Mouse (Mus musculus) myocyte (in vitro differentiated cells): Measurements from ENCODE around the gene Commd1. TPM values are rescaled to one million over a fixed set of nuclear protein-coding genes. Genes with fewer than 3 reads are reported as not detected.

Experiments
- H3K27me3 ChIP-seq: one replicate; pipeline ENCODE4 v1.6.1; 2011; ENCODE audit not compliant: control insufficient read depth, insufficient read depth, insufficient read length
- H3K36me3 ChIP-seq: one replicate; pipeline ENCODE4 v1.6.1; 2011; ENCODE audit not compliant: control insufficient read depth, insufficient read depth
- H3K4me2 ChIP-seq: one replicate; pipeline ENCODE4 v1.6.1; 2011; ENCODE audit warnings: low read depth, control low read depth
- H3K4me3 ChIP-seq: one replicate; pipeline ENCODE4 v1.5.1; 2011; ENCODE audit warnings: mild to moderate bottlenecking, control low read depth, moderate library complexity
- H3K79me2 ChIP-seq: one replicate; pipeline ENCODE4 v1.6.1; 2011; ENCODE audit not compliant: control insufficient read depth, insufficient read depth
- H3ac ChIP-seq: one replicate; pipeline ENCODE4 v1.6.1; 2011; ENCODE audit not compliant: control insufficient read depth, insufficient read length
- CEBPB ChIP-seq: IDR thresholded peaks from 2 replicates; pipeline ENCODE4 v1.6.1; 2011; ENCODE audit warnings: mild to moderate bottlenecking, moderate library complexity; ENCODE audit not compliant: poor library complexity, insufficient read depth, severe bottlenecking
- E2F4 ChIP-seq: IDR thresholded peaks from one replicate; pipeline ENCODE4 v1.6.1; 2011; ENCODE audit warnings: mild to moderate bottlenecking, control low read depth, moderate library complexity; ENCODE audit not compliant: insufficient read depth
- MAX ChIP-seq: IDR thresholded peaks from one replicate; pipeline ENCODE4 v1.6.1; 2011; ENCODE audit warnings: low read depth, mild to moderate bottlenecking, control low read depth
- MYOD1 ChIP-seq, 3 experiments: IDR thresholded peaks; one replicate each; pipeline ENCODE4 v1.6.1; 2011; ENCODE audit warnings: control low read depth in 2 of 3, low read depth in 2 of 3, mild to moderate bottlenecking in 2 of 3, moderate library complexity in 1 of 3; ENCODE audit not compliant: insufficient read length in 2 of 3, control insufficient read depth in 1 of 3
- MYOG ChIP-seq, 3 experiments: IDR thresholded peaks; one replicate each; pipeline ENCODE4 v1.6.1; 2011; ENCODE audit warnings: control low read depth in 2 of 3, low read depth in 2 of 3, mild to moderate bottlenecking in 2 of 3; ENCODE audit not compliant: insufficient read length in 2 of 3, control insufficient read depth in 1 of 3, insufficient read depth in 1 of 3
- POLR2A ChIP-seq: IDR thresholded peaks from one replicate; pipeline ENCODE4 v1.6.1; 2011; ENCODE audit warnings: low read depth, mild to moderate bottlenecking, control low read depth, moderate library complexity; ENCODE audit not compliant: insufficient read length
- POLR2AphosphoS2 ChIP-seq: IDR thresholded peaks from one replicate; pipeline ENCODE4 v1.6.1; 2011; ENCODE audit warnings: low read depth, control low read depth; ENCODE audit not compliant: insufficient read length
- REST ChIP-seq: IDR thresholded peaks from one replicate; pipeline ENCODE4 v1.6.1; 2011; ENCODE audit warnings: mild to moderate bottlenecking, control low read depth, moderate library complexity; ENCODE audit not compliant: insufficient read depth, insufficient read length
- SRF ChIP-seq: IDR thresholded peaks from one replicate; pipeline ENCODE4 v1.6.1; 2011; ENCODE audit warnings: low read depth; ENCODE audit not compliant: control insufficient read depth, insufficient read length
- TCF12 ChIP-seq: IDR thresholded peaks from one replicate; pipeline ENCODE4 v1.6.1; 2011; ENCODE audit warnings: mild to moderate bottlenecking, control low read depth; ENCODE audit not compliant: poor library complexity, insufficient read depth, severe bottlenecking
- TCF3 ChIP-seq: IDR thresholded peaks from one replicate; pipeline ENCODE4 v1.6.1; 2011; ENCODE audit warnings: low read depth, control low read depth; ENCODE audit not compliant: insufficient read length
- USF1 ChIP-seq: IDR thresholded peaks from one replicate; pipeline ENCODE4 v1.6.1; 2011; ENCODE audit warnings: low read depth, mild to moderate bottlenecking, control low read depth, moderate library complexity
- polyA plus RNA-seq: library from polyadenylated mRNA; unstranded; fragments of >200 nt; fragmentation: generic; extraction: Trizol; gene quantifications from one replicate; pipeline ENCODE4 v1.2.1, GENCODE M21; 2012; ENCODE audit warnings: missing spikeins

The Commd1 gene
- polyA plus RNA-seq, 1 experiment = 174 TPM

DNA sequence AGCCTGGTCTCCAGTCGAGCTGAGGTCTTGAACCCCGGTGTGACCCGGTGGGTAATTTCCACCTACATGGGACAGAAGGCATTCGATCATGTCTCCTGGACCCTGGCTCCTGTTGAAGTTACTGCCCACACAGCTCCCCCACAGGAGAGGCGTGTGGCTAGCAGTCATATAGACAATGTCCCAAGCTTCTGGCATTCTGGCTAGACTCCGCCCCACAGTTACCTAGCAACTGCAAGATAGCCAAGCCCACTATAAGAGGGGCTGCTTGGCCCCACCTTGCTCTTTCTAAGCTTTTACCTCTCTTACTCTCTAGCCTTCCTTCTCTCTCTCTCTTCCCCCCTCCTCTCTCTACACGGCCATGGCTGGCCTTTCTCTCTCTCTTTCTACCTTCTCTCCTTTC lies 64.4 kb downstream of the Commd1 start:
- Histone ChIP-seq H3K27me3 (no peaks in the 10 kb centered on the region), H3K4me3 (no peak overlapping the region)
- TF ChIP-seq TCF12 (no peak), MYOD1 (IDR thresholded peaks at IDR 0.05; ENCODE audit: control insufficient read depth in 1 of 3, insufficient read length in 2 of 3, low read depth in 2 of 3) (no peak), CEBPB (no peak), REST (no peak), MYOG (IDR thresholded peaks at IDR 0.05; ENCODE audit: control insufficient read depth in 1 of 3, insufficient read depth in 1 of 3, insufficient read length in 2 of 3, low read depth in 2 of 3) (no peak), TCF3 (no peak), MAX (no peak), POLR2A (no peak), SRF (no peak), POLR2AphosphoS2 (no peak), E2F4 (no peak), USF1 (no peak)

DNA sequence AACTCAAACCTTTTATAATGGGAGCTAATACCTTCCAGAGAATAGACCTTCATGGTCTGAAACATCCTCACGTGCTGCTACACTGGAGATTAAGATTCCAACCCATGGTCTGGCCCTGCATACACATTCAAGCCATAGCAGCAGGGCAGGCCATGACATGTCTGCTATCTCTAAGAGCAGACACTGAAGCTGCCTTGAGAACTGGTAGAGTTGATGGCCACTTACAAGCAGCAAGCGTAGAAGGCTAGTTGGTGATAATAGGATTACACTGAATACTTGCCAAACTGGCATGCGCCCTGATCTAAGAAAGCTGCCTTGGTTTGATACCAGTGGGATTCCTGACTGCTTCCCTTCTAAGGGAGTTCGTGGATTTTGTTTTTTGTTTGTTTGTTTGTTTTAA lies 68.4 kb downstream of the Commd1 start:
- H3K4me3 ChIP-seq = no peak overlapping the region
- TF ChIP-seq USF1 = no peak
- TF ChIP-seq REST = no peak
- H3ac ChIP-seq = no peak overlapping the region
- no peaks in the 10 kb centered on the region for H3K79me2 ChIP-seq
- no peaks in the 10 kb centered on the region for H3K27me3 ChIP-seq
- H3K4me2 ChIP-seq = no peak overlapping the region
- H3K36me3 ChIP-seq = no peaks in the 10 kb centered on the region

More for the DNA sequence above, 64.4 kb downstream of the Commd1 start:
- no peaks in the 10 kb centered on the region for H3K79me2 ChIP-seq
- no peak overlapping the region for H3K4me2 ChIP-seq
- H3ac ChIP-seq = no peak overlapping the region
- no peaks in the 10 kb centered on the region for H3K36me3 ChIP-seq

DNA sequence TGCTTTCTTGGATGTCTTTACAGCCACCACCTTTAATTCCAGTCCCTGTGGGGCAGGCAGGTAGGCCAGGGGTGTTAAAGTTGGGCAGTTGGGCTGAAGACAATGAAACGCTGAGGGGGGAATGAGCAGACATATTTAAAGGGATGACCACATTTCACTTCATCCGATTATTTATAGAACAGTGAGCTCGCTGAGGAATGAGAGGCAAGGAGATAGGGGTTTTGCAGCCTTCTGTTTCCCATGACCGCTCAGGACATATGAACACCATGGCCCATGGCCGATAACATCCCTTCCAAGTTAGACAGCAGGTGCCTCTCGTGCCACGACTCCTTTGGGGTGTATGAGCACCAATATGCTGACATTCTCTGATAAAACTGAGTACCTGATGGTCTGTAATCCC lies 70.4 kb downstream of the Commd1 start:
- Histone ChIP-seq H3K4me2 (no peak overlapping the region), H3K4me3 (no peak overlapping the region), H3K79me2 (no peaks in the 10 kb centered on the region), H3ac (no peak overlapping the region), H3K36me3 (no peaks in the 10 kb centered on the region), H3K27me3 (no peaks in the 10 kb centered on the region)
- TF ChIP-seq REST (no peak), MYOG (IDR thresholded peaks at IDR 0.05; ENCODE audit: control insufficient read depth in 1 of 3, insufficient read depth in 1 of 3, insufficient read length in 2 of 3, low read depth in 2 of 3) (no peak), TCF3 (no peak), E2F4 (no peak), MYOD1 (IDR thresholded peaks at IDR 0.05; ENCODE audit: control insufficient read depth in 1 of 3, insufficient read length in 2 of 3, low read depth in 2 of 3) (no peak), USF1 (no peak), TCF12 (no peak), POLR2AphosphoS2 (no peak)

DNA sequence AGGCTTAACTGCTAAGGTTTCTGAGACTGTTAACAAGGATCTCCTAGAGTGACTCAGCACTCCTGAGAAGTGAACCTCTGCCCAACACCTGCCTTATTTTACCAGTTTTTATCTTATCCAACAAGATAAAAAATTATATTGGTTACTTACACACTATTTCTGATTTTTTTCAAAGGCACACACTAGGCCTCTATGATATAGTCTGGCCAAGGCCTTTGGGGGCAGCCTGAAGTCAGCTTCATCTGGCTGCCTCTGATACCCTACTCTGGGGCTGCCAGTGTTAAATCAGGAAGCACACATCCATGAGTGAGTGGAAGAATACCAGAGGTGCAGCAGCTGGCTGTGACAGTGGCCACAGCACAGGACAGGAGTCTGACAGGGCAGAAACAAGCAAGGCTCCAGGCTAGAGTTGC lies 75.7 kb downstream of the Commd1 start:
- Histone ChIP-seq H3ac (no peak overlapping the region), H3K4me3 (no peak overlapping the region), H3K36me3 (no peaks in the 10 kb centered on the region), H3K27me3 (no peaks in the 10 kb centered on the region), H3K79me2 (no peaks in the 10 kb centered on the region), H3K4me2 (no peak overlapping the region)
- no peak for TF ChIP-seq POLR2A

DNA sequence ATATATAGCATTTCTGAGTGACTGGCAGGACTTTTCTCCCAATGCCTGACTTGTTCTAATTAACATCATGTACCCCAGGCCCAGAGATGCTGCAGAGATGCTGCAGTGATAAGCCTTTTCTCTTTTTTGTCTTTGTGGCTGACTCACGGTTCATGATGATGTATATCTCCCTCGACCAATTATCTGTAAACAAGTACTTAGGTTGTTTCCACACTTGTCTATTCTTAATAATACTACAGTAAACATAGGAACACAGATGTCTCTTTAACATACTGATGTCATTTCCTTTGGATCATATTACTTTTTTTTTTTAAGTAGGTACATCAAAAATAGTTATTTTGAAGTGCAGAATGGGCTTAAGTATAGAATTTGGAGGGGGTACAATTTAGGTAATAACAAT lies 79.3 kb downstream of the Commd1 start:
- no peaks in the 10 kb centered on the region for H3K27me3 ChIP-seq
- TF ChIP-seq USF1 (no peak), TCF12 (no peak), POLR2AphosphoS2 (no peak), POLR2A (no peak), SRF (no peak), MAX (no peak), MYOD1 (IDR thresholded peaks at IDR 0.05; ENCODE audit: control insufficient read depth in 1 of 3, insufficient read length in 2 of 3, low read depth in 2 of 3) (no peak), REST (no peak), MYOG (IDR thresholded peaks at IDR 0.05; ENCODE audit: control insufficient read depth in 1 of 3, insufficient read depth in 1 of 3, insufficient read length in 2 of 3, low read depth in 2 of 3) (no peak), E2F4 (no peak), TCF3 (no peak), CEBPB (no peak)
- no peak overlapping the region for H3K4me3 ChIP-seq
- no peaks in the 10 kb centered on the region for H3K36me3 ChIP-seq
- H3K4me2 ChIP-seq = no peak overlapping the region
- no peaks in the 10 kb centered on the region for H3K79me2 ChIP-seq
- no peak overlapping the region for H3ac ChIP-seq

DNA sequence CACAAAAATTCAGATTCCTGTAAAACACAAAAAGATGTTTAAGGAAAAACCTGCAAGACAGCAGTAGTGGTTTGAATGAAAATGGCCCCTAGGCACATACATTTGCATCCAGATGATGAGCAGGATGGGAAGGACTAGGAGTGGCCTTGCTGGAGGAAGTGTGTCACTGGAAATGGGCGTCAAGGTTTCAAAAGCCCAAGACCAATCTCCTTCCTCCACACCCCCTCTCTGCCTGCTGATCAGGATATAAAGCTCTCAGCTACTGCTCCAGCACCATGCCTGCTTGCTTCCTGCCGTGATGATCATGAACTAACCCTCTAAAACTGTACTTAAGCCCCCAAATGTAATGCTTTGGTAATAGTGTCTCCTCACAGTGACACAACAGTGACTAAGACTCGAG lies 82.1 kb downstream of the Commd1 start:
- TF ChIP-seq POLR2A = no peak
- TF ChIP-seq E2F4 = no peak

More for the DNA sequence above, 82.1 kb downstream of the Commd1 start:
- Histone ChIP-seq H3K4me2 (no peak overlapping the region), H3K4me3 (no peak overlapping the region), H3K27me3 (no peaks in the 10 kb centered on the region), H3K79me2 (no peaks in the 10 kb centered on the region), H3K36me3 (no peaks in the 10 kb centered on the region), H3ac (no peak overlapping the region)
